Mouse (Mus musculus): ENCODE measurements at regions not wholly inside any gene's neighbourhood (a gene's known extent, or its start where the extent isn't known, plus 50 kb on each side); places are given as distances from the start of the nearest gene placed in this dataset.

DNA sequence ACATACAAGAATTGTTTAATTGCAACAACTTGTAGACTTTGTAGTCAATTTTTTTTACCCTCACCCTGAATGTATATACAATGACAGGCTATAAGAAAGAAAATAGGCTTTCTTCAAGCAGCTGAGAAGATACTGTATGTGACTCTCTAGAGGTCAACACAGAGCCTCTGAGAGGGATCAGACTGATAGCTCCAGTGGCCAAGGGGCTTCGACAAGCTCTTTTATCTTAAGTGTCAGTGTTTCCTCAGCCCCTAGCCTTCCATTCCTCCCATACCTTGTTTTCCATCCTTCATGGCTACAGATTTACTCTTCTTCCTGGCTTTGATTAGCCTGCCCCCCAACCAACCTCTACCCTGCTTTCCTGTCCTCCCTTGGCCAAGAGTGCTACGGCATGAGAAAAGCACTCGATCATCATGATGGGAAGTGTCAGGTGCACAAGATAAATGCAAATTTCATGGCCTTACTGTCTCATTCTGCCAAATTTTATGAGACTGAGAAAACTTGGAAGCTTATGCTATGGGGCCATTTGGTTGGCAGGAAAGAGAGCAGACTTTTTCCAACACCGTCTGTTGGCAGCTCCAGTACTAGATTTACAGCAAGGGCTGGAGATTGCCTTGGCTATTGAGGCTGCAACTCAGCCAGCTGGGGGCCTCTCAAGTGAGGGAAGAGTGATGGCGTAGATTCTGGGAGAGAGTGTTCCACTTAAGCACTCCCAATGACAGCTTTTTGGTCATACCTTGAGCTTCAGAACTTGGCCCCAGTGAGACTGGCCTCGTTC lies 484.3 kb upstream of the Etaa1 start:
- no peak for DNase-seq (ENCODE audit: extremely low spot score, low read depth, low spot score)

- DNase-seq (ENCODE audit: extremely low spot score, low read depth, low spot score), result no peak
Measured at GRCm38 (mm10) chr11:18421076-18421475, 467.4 kb upstream of the Etaa1 start.

DNA sequence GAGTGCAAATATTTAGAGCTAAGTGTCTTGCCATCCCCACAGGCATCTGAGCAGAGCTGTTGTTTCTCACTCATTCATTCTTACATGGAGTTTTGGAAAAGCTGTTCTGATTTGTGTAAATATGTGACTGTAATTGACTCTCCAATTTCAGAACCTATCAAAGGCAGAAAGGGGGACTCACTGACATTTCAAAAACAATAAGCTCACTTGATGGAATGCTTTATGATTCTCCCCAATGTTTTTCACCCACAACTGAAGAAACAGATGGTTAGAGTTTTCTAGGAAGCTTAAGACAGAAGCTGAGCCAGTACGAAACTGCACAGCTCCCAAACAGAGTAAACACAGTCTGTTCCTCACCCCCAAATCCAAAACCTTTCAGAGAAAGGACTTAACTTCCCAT lies 460.1 kb upstream of the Etaa1 start:
- DNase-seq (ENCODE audit: extremely low spot score, low read depth, low spot score), result no peak

DNA sequence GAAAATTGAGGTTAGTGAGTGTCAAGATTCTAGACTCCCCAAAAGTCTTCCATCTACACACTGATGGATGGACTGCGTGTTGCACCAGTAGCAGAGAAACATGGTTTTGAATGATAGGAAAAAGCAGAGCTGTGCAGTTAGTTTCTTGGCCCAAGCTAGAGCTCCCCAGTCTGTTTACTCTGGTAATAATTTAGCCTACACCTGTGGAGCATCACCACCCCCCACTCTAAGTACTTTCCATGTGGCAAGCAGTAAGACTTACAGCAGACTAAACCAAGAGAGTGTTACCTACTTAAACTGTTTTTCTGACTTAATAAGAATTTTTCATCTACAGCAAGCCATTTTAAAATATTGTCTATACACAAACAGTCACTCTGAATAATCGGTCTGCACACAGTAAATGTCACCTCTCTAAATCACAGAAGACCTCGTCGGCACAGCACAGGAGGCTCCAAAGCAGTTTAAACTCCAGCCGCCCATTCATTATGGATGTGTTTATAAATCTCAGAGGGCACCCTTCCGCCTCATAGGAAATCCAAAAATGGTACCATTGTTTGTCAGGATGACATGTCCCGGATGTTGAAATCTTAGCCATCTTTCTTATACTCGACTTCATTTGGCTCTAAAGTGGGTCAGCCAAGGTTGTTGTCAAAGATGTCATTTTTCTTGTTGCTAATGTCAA lies 454.5 kb upstream of the Etaa1 start:
- no peak for DNase-seq (ENCODE audit: extremely low spot score, low read depth, low spot score)

- DNase-seq (ENCODE audit: extremely low spot score, low read depth, low spot score), result no peak
Measured at GRCm38 (mm10) chr11:18399561-18399960, 445.9 kb upstream of the Etaa1 start.

- DNase-seq (ENCODE audit: extremely low spot score, low read depth, low spot score), result peak; percentile 58
Measured at GRCm38 (mm10) chr11:18396397-18396796, 442.7 kb upstream of the Etaa1 start.

- DNase-seq (ENCODE audit: extremely low spot score, low read depth, low spot score), result no peak
Measured at GRCm38 (mm10) chr11:18395631-18396030, 442.0 kb upstream of the Etaa1 start.

DNA sequence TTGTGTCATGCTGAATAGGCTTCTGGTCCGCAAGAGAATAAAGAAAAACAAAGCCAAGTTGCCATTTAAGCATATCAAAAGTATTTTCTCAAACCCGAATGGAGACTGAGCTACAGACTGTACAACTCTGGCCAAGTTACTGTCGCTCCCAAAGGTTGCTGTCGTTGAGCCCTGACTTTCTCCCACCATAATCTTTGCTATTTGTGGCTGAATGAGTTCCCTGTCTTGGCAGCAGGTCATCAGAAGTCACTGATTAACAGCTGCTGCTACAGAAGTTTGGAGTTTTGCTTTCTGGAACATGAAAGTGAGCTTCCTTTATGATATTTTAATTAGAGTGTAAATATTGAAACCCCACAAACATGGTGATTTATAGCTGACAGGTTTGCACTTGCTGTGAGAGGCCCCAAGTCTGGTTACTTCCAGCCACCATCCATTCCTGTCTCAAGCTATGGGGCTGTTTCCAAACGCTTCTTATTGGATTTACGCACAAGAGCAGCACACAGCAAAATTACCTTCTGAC lies 419.2 kb upstream of the Etaa1 start:
- DNase-seq (ENCODE audit: extremely low spot score, low read depth, low spot score), result no peak

DNA sequence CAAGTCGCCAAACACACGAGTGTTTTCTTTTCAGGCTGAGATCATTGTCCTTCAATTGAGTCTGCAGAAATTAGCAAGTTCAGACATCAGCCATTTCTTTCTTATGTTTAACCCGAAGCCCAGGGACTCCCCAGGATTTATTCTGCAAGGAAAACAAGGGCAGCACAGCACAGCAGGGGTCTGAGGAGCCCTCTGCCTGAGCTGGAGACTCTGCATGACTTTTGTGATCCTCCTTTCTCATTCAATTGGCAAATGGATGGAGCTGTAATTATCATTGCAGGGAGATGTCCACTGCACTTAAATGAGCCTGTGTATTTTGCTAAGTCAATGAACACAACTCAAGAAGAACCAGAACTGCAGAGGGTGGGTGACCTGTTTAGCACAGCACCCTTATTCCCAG lies 417.6 kb upstream of the Etaa1 start:
- no peak for DNase-seq (ENCODE audit: extremely low spot score, low read depth, low spot score)

DNA sequence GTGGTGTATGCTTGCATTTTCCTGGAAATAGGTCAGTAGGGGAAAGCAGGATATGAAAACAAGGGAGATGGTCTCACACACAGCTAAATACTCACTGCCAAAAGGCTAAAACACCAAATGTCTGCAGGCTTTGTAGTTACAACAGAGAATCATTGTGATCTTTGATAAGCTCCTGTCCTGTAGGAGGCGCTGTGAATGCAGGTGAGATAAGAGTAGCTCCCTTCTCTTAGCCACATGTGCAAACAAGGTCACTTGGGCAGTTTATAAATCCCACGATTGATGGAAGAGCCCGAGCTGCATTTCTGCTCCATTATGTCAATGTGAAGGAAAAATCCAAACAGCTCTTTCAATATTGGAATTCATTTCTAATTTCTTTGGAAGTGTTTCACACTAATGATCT lies 417.2 kb upstream of the Etaa1 start:
- no peak for DNase-seq (ENCODE audit: extremely low spot score, low read depth, low spot score)

DNA sequence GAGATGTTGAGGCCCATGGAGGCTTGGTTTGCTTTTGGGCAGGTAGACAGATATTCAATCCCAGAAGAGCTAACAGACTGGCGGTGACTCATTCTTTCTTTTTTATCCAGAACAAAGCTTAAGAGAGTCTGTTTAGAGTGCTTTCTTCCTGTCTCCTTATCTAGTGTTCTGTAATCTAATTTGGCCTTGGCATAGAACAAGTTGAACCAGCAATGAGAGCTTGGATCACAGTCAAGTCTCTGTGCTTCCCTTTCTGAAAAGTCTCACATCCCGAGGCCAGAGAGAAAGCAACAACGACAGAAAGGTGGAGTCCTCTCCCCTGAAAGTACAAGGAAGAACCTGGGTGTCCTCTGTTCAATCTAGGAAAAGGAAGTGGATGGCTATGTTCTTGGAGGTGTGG lies 401.2 kb upstream of the Etaa1 start:
- DNase-seq (ENCODE audit: extremely low spot score, low read depth, low spot score), result no peak

DNA sequence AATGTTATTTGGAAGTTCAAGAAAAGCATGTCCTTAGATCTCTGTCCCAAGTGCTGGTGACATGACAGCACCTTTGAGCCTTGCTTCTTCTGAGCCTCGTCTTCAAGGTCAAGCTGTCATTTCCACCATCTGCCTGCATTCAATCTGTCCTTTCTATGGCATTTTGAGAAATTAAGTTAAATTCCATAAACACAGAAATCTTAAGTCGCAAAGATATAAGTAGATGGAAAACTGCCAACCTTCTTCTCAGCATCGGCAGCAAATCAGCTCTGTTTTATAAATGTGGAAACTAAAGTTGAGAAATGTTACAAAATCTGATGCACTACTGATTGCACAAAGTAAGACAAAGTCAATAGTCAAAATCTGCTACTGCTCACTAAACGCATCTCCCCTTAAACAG lies 400.5 kb upstream of the Etaa1 start:
- no peak for DNase-seq (ENCODE audit: extremely low spot score, low read depth, low spot score)

GRCm38 (mm10) chr11:18347841-18348240 lies 394.2 kb upstream of the Etaa1 start:
- DNase-seq (ENCODE audit: extremely low spot score, low read depth, low spot score), result no peak

GRCm38 (mm10) chr11:18313510-18314301 lies 360.0 kb upstream of the Etaa1 start:
- DNase-seq (ENCODE audit: extremely low spot score, low read depth, low spot score), result no peak

DNA sequence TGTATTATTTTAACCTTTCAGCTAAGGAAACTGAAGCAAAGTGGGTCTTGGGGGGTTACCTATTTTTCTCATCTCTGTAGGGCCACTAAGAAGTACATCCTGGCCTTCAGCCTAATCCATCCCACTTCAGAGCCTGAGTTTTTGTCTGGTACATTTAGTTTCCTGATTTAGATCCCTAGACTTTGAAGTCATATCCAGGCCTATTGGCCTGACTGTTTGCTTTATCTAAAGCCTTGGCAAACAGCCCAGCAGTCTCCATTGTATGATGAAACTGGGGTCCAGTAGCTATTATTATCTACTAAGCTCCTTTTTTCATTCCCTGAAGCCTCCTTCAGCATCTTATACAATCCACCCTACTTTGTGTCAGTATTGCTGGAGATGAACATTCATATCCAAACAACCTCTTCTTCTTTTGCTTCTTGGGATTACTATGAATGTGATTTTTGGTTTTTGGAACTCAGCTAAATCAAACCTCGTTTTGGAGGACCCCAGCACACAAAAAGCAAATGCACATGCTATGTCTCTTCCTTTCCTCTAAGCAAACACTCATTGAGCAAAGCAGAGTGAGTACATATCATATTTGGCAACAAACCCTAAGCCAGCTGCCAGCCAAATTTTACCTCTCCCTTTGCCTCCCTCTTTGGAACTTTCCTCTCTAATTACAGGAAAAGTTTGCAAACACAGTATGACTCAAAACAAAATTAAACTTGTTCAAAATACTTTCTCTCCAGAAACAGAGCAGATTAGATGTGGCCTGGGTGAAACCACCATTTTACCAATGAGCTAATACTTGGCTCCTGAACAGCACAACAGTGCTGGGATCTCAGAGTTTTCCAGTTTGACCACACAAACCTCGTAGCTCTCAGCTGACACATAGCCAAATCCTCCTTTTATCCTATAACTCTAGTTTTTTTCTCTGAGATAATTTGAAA lies 342.8 kb upstream of the Etaa1 start:
- no peak for DNase-seq (ENCODE audit: extremely low spot score, low read depth, low spot score)

DNA sequence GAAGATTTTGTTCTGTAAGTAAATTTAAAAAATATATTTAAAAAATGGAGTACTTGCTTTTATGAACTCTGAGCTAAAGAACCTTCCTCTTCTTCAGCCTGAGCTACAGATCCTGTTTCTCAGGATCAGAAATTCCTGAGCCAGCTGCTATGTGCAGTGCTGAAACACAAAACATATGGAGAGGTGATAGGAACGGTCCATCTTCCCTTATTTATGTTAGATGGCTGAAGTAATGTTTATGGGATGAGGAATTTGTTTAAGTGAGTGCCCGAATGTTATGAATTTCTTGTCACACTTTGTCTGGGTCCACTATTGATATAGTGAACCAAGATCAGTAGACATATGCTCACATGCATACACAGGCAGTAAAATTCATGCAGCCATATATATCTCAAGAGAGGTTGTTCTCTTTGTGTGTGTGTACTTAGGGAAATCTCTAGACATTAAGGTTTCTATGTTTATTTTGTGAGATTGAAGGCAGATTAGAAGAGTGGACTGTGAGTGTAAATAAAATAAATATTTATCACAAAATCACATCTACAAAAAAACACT lies 325.0 kb upstream of the Etaa1 start:
- DNase-seq (ENCODE audit: extremely low spot score, low read depth, low spot score), result no peak

DNA sequence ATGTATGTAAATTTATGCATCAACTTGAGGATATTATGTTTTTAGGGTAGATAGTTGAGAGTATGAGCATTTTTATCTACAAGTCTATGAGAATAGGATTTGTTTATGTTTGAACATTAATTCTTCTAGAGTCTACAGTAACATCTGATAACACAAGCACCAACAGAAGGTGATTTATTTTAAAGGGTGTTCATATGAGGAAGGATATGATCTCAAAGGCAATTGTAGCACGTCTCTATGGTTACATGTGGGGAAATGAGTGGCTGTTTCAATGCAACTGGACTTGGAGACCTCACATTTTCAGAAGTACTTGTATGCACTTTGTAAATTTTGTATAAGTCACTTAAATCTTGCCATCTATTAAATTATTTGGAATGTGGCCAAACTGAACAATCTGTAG lies 318.7 kb upstream of the Etaa1 start:
- no peak for DNase-seq (ENCODE audit: extremely low spot score, low read depth, low spot score)

GRCm38 (mm10) chr11:18266161-18266560 lies 312.5 kb upstream of the Etaa1 start:
- no peak for DNase-seq (ENCODE audit: extremely low spot score, low read depth, low spot score)

DNA sequence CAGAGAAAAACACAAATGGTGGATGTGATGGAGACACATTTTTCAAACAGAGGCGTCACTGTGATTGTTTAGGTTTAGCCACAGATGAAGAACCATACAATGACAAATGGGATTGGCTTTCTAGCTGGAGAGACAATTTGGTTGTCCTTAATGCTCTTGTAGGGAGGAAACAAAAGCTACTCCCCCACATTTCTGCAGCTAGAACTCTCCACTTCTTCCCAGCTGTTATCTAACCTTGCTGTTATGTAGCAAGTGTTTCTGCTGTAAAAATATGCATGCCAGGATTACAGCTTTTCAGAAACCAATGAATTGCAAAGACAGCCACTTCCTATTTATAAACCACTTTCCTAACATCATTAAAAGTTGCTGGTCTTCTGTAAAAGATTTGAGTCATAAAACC lies 309.2 kb upstream of the Etaa1 start:
- no peak for DNase-seq (ENCODE audit: extremely low spot score, low read depth, low spot score)

GRCm38 (mm10) chr11:18249236-18249635 lies 295.6 kb upstream of the Etaa1 start:
- no peak for DNase-seq (ENCODE audit: extremely low spot score, low read depth, low spot score)
